Mouse (Mus musculus) thymus, postnatal 25 days (tissue): ENCODE data around the gene Pxn.

Source experiments
- DNase-seq: peaks from one replicate; pipeline ENCODE4 v3.0.0; 2022

The Pxn gene

DNA sequence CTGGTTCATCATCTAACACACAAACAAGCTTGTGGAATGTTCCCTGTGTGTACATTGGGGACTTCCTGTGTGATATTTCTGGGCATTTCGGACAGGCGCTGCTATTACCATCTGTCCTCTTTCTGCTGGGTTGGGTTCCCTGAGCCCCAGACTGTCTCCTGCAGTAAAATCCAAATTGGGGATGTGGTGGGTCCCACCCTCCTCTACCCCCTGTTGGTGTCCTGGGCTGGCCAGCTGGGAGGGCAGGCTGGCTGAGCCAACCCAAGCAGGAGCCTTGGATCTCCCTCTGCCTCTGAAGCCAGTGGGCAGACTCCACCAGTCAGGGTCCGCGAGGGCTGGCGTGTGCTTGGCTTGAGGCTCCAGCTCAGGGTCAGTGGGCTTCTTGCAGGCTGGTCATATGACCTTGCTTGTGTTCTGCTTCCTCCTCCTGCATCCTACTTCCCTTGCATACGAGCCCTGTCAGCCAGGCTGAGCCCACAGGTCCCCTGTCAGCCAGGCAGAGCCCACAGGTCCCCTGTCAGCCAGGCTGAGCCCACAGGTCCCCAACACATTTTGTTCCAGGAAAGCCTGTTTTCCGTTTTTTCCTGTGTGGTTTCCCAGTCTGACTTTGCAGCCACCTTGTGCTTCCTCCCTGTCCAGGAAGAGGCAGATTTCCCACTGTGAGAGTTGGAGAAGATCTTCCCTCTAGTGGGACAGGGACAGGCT, 23.4 kb downstream of the Pxn start:
- DNase-seq, result no peak

DNA sequence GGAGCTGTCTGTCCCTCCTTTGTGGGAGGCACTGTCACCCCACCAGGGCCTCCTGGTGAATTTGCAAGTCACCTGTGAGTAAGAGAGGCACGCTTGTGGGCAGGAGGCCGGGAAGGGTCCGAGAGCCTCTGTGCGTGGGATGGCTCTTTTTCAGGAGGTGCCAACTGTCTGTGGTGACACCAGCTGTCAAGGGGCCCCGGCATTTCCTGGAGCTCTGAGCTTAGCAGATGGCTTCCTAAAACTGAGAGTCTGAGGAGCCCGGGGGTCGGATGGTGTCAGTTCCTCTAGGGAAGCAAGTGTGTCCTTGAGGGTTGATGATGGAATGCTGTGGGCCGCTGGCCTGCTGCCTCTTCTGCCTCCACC, 24.0 kb downstream of the Pxn start:
- DNase-seq, result peak; percentile 72

DNA sequence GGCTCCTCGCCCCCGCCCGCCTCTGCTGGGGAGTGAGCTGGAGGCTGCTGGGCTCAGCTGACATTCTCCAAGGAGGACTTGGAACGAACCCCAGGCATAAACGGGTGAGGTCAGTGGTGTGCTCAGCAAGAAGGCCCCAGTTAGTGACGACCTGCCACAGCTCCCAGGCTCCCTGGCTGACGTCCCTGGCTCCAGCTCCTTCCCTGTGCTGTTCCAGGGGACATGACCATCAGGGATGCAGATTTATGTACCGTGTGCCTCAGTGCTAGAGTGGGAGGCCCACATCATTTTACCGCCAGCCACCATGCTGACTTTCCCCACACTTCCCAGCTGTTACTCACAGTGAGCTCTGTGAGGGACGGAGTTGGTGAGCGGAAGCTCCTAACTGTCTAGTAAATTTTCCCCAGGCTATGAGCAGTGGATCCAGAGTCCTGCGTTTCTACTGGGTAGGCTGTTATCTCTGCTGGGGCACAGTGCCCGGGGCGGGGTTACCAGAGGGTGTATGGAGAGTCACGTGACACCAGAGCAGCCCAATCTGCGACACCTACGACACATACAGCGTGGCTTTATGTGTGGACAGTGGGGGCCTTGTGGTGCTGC, 25.3 kb downstream of the Pxn start:
- DNase-seq, result peak; percentile 55

- peak; percentile 44 for DNase-seq
Measured at GRCm38 (mm10) chr5:115534290-115534731, 27.8 kb downstream of the Pxn start.

GRCm38 (mm10) chr5:115534856-115535255, 28.4 kb downstream of the Pxn start:
- peak; percentile 56 for DNase-seq

- no peak for DNase-seq
Measured at GRCm38 (mm10) chr5:115535635-115536034, 29.2 kb downstream of the Pxn start.

DNA sequence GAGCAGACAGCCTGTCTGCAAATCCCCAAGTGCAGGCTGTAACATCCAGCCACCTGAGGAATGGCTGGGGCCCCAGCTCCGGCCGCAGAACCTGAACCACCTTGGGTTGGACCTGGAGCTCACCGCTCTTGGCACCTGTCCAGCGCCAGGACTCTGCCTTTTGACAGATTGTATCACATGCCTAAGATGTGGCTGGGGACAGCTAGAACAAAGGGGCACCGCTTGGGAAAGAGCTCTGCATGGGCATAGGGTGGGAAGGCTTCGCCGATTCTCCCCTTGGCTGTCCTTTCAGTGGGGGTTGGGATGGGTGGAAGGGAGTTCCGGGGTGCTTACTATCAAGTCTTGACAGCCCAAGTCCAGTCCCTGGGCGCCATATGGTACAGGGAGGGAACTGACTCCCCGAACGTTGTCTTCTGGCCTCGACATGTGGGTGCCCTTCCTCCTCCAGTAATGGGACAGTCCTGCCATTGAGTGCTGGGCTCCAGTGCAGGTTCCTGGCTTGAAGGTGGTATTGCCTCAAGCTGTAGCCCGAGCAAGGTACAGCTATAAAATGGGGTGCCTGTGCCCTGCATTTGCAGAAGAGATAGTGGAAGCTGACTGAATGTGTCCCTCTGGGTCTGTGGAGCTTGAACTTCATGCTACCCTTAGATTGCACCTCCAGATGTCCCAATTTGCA, 31.7 kb downstream of the Pxn start:
- no peak for DNase-seq

DNA sequence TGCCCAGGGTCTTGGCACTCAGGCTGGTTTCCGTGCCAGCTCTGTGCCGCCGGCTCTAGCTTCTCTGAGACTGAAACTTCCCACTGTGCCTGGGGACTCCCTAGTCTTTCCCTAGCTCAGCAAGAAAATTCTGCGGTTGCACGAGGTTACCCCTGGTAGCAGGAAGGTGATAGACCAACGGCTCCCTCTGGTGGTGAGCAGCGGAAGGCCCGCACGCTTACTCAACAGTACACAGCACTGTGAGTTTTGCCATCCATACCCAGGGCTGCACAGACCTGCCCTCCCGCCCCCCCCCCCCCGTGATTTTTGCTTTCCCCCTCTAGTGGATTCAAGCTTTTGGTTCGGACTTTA, 32.2 kb downstream of the Pxn start:
- DNase-seq, result peak; percentile 93

- peak; percentile 51 for DNase-seq
Measured at GRCm38 (mm10) chr5:115542635-115543384, 36.3 kb downstream of the Pxn start.

- no peak for DNase-seq
Measured at GRCm38 (mm10) chr5:115543509-115544253, 37.2 kb downstream of the Pxn start.

DNA sequence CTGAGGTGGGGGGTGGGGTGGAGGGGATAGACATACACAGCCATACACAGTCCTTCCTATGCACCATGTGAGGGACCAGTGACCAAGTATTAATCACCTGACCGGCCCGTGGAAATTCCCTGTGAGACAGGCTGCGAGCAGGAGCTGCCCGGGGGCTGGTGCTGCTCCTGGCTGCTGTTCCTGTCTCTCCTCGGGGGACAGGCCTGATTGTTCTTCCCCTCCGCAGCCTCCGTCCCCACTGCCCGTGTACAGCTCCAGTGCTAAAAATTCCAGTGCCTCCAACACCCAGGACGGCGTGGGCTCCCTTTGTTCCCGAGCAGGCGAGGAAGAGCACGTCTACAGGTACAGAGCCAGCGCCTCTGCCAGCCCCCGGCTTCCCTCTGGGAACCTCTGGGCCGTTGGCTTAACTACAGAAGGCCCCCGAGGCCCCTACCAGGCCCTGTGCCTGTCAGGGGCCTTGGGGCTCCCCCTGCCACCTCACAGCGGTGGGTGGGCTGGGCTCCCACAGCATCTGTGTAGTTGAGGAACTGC, 38.2 kb downstream of the Pxn start:
- no peak for DNase-seq

DNA sequence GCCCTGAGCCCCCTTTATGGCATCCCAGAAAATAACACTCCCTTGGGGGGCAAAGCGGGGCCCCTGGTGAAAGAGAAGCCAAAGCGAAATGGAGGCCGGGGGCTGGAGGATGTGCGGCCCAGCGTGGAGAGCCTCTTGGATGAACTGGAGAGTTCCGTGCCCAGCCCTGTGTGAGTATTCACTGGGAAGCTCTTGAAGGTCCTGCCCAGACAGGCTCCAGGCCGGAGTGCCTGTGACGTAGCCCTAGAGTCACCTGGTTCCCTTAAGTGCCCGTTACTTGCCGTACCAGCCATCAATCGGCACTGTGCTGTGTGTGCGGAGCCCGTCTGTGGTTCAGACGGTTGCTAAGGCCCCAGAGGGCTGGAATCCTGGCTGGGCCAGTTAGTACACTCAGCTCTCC, 39.2 kb downstream of the Pxn start:
- DNase-seq, result no peak

DNA sequence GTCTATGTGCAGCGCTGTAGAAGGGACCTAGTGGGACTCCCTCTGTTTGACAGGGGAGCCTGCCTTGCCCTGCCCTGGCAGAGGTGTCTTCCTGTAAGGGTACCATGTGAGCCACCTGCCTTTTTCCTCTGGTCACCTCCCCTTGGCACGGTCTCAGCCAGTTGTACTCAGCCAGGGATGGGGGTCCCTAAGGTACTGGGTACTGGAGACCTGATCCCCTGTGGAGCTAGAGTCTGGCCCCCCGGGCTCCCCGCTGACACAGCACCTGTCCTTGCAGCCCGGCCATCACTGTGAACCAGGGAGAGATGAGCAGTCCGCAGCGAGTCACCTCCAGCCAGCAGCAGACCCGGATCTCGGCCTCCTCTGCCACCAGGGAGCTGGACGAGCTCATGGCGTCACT, 40.1 kb downstream of the Pxn start:
- no peak for DNase-seq

DNA sequence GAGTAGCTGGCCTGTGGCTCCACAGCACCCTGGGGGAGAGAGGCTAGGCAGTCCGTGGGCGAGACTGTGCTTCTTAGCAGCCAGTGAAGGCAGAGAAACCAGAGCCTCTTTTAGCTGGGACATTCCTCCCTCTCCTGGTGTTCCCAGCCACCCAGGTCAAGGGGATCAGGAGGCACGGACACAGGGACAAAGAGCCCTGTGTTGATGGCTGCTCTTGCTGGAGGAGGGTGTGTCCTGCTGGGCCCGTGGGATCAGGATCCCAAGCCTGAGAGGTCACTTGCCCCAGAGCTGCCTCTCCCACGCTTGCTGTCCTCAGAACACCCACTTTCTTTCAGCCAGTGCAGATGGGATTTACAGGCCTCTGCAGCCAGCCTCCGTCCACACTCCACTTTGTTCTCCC, 40.5 kb downstream of the Pxn start:
- DNase-seq, result no peak

GRCm38 (mm10) chr5:115547421-115547820, 40.9 kb downstream of the Pxn start:
- no peak for DNase-seq

- DNase-seq, result no peak
Measured at GRCm38 (mm10) chr5:115548501-115549285, 42.2 kb downstream of the Pxn start.

DNA sequence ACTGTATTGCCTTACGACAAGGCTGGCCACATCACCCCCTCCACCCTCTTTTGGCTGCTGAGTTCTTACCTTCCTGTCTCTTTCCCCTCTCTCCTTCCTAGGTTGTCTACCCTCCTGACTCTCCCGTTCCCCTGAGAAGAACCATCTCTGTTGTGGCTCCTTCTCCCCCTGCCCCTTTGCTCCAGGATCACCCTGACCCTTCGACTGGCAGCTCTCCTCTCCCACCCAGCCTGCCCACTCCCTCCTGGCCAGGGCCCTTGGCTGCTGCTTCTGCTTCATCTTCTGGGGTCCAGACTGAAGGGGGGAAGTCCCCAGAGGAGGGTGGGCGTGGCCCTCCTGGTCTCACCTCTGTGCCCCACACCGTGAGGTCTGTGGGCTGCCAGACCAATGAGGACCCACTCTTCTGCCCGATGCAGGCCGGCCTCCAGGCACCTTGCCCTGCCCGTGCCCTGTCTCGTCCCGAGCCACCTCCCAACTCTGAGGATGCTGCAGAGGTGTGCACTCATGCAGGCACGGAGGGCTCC, 44.1 kb downstream of the Pxn start:
- no peak for DNase-seq

DNA sequence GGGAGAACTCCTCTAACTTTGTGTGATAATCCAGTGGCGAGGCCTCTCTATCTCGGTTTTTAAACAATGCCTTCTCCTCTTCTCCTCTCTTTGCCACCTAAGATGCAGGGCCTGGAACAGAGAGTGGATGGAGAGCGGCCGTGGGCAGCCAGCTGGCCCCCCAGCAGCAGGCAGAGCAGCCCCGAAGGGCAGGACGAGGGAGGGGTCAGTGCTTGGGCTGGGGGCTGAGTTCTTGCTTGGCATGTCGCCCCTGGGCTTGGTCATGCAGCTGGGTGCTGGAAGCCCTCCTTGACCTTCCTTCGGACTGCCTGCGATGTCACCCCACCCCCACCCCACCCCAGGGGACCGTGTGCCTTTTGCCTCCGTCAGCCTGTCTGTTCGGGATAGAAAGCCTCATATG, 44.9 kb downstream of the Pxn start:
- no peak for DNase-seq

DNA sequence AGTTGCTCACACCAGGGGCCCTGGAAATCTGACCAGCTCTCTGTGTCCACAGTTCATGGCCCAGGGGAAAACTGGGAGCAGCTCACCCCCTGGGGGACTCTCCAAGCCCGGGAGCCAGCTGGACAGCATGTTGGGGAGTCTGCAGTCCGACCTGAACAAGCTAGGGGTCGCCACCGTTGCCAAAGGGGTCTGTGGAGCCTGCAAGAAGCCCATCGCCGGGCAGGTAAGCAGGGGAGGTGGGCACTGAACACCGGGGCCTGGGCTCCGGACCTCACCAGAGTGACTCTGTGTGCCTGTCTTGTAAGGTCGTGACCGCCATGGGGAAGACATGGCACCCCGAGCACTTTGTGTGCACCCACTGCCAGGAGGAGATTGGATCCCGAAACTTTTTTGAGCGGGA, 45.3 kb downstream of the Pxn start:
- no peak for DNase-seq

GRCm38 (mm10) chr5:115553801-115554420, 47.4 kb downstream of the Pxn start:
- no peak for DNase-seq
